Mouse (Mus musculus) kidney, postnatal 25 days (tissue): Measurements from ENCODE around the gene a.
A peak's percentile ranks its signal among the peaks of the same experiment; 100 is the strongest.
"Not testable (repeated sequence)": the region's sequence is repeated elsewhere in the genome, so short reads cannot be mapped to it uniquely, and the experiment has no call there.

Experiments used
- DNase-seq, 2 experiments: peaks; one replicate each; pipeline ENCODE4 v3.0.0; 2021; ENCODE audit warnings: mixed read lengths in 2 of 2

a gene

DNA sequence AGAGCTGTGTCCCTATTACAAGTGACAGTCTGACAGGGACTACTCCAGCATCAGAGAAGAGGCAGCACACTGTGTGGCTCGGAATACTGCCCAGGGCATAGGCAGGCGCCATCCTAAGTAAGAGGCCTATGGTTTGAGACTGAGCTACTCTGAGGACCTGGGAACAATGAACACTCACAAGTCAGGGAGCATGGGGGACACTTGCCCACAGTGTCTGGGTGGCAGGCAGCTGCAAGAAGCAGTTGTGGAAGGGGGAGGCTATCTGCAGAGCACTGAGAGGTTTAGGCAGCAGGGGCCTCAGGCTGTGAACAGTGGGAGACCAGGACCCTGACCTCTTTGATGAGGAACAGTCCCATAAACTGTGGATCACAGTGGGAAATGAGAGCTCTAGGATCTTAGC is 137.1 kb downstream of the a start:
- no peak for DNase-seq

DNA sequence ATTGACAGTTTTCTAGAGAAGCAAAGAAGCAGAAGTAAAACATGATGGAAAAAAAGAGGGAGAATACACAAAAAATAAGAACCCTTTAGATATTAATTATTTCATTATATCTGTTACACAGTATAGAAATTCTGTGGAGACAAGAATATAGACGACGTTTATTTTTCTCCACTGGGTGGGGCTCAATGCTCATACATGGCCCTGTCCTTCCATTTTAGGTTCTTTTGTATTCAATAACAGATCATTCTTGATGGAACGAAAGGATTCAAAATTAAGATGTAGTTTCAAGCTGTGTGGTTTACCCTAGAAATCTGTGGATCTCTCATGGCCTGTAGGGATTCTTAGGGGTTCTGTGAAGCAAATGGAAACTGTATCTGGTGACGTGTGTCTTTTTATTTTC is 142.7 kb downstream of the a start:
- DNase-seq, result no peak

DNA sequence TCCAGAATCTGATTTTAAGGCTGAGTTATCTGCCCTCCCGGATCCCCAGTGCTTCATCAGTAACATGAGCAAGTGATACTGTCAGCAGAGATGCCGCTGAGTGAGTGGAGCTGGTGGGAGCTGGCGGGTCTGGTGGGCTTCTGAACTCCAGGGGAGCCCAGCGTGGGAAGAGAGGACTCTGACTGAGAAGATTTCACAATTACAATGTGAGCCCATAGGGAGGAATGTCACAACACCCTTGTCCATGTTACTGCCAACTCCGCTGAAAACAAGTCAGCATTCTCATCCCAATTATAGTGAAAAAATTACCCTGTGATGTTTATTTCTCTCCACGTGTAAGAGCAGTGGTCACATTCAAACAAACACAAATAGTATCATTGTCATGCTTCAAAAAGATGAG is 144.9 kb downstream of the a start:
- no peak for DNase-seq

DNA sequence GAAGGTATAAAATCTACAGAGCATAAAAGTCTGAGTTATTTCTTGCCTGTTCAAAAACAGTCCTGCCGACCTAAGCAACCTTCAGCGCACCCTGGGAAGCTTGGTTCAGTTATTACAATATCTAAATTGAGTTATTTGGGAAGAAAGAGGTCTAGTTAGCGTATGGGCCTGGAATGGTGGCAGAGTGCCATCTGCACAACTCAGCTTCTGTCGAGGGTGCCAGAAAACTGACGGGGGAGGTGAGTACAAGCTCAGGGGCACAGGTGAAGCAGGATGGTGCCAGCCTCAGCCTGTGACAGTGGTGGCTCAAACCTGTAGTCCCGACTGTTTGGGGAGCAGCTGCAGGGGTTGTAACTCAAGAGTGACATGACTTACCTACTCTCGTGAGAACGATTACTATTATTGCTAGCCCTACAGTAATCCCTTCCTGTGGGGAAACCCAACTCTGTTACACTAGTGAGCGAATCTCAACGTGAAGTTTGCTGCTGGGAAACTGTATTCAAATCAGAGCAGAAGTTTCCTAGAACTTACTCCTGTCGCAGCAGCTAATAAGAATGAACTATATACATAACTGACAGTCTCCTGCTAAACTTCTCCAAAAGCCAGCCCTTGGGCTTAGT is 145.4 kb downstream of the a start:
- DNase-seq, result no peak

DNA sequence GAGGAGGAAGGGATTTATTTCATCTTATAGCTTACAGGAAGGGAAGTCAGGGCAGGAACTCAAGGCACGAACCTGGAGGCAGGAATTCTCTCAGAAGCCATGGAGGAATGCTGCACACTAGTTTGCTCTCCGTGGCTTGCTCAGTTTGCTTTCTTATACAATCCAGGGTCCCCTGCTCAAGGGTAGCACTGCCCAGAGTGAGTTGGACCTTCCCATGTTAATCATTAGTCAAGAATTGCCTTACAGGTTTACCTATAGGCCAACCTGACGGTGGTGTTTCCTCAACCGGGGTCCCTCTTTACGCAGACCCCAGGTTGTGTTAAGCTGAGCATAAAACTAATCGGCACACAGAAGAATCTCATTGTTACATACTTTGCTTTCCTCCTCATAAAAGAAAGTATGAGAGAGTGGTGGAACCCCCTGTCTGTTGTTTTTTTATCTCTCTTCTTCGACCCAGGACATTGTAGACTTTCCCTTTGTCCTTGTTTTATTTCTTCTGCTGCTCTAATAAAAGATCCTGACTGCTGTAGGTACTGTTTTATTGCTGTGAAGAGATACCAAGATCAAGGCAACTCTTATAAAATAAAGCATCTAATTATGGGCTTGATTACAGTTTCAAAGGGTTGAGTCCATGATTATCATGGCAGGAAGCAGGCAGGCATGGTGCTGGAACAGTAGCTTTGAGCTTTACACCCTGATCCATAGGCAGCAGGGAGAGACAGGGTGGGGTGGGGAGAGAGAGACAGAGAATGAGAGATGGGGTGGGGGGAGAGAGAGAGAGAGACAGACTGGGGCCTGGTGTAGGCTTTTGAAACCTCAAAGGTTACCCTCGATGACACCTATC is 146.6 kb downstream of the a start:
- no peak for DNase-seq

DNA sequence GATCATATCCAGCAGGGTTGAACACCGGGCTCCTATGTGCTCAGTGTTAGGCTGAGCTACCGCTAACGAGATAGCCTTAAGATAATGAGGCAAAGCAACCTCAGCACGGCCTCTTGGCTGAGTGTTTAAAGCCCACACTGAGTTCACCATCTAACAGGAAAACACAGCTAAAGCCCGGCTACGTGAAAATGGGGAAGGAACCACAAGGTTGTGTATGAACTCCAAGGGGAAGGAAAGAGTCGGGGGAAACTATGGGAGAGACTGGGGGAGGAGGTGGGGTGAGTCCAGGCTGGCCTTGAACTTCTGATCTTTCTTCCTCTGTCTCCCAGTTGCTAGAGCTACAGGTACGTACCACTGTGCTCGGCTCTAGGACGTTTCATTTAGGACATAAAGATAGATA is 150.8 kb downstream of the a start:
- no peak for DNase-seq

DNA sequence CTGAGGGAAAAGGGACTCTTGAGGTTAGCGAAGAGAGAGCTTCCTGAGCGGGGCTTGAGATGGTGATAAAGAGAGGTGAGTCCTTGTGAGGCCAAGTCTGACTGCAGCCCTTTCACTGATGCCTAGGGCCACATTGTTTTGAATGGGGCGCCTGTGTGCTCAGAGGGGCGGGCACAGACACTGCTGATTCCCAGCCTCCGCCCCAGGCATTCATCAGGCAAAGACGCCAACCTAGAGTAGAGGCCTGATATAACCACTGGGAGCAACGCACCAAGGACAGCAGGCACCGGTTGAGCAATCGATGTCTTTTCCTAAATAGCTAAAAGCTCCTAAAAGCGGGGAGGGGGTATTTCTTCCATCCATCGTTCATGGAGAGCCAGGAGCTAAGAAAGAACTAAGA is 151.3 kb downstream of the a start:
- DNase-seq, result no peak

DNA sequence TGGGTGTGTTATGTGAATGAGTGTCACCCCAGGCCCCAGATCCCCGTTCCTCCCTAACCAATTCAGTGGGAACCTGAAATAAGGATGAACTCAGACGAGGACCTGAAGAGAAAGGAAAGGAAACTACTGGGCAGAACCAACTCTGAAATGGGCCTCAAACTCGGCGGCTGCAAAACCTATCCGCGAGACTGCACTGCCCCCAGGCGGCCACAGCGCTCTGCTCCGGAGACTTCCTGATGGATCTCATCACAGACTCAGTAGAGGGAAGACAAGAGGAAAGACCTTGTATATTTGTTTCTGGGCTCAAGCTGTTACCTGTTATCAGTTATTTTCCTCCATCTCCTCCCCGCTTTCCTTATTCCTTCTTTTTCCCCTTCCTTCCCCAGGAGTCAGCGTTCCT is 151.9 kb downstream of the a start:
- peak; percentile 81 to 89 for DNase-seq

DNA sequence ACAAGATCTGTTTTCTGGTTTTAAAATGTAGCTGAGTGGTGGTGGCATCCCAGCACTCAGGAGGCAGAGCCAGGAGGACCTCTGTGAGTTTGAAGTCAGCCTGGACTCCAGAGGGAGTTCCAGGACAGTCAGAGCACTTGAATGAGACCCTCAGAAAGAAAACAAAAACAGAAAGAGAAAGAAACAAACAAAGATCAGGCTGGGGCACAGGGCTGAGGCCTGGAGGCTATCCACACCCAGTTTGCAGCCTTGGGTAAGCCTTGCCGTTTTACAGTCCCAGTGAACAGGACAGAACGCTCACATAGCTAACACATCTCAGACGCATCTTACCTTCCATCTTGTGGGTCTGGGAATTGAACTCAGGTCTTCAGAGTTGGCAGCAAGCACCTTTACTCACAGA is 155.7 kb downstream of the a start:
- DNase-seq, result no peak

DNA sequence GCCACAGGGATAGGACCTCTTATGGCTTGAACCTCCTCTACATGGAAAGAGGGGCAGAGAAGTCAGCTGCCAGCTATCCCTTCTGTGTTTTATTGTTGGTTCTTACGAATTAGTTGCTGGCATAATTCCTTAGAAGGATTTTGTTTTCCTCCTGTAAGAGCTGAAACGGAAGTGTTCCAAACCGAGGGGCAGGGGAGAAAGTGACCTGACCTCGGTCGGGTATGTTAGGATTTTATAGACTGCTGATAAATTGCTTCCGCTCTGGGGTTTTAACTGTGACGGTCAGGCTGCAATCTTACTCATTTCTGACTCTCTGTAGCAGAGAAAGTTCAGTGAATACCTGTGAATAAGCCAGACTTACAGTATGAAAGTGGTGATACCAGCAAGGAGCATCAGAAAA is 158.2 kb downstream of the a start:
- peak in 1 of 2 experiments; percentile 9 for DNase-seq

DNA sequence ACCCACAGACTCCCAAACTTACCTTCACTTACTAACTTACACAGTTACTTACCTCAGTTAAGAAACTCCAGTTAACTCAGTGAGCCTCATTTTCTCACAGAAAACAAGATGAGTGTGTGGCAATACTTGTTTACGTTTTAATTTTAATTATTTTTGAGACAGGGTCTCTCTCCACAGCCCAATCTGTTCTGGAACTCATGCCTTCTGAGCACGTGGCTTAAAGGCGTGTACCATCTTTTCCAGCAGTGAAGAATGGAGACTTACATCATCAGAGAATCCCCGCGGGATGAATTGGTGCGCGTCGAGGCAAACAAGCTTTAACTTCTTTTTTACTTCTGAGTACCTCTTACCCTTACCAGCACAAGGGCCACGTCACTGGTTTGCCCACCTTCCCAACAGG is 158.7 kb downstream of the a start:
- DNase-seq, result no peak

DNA sequence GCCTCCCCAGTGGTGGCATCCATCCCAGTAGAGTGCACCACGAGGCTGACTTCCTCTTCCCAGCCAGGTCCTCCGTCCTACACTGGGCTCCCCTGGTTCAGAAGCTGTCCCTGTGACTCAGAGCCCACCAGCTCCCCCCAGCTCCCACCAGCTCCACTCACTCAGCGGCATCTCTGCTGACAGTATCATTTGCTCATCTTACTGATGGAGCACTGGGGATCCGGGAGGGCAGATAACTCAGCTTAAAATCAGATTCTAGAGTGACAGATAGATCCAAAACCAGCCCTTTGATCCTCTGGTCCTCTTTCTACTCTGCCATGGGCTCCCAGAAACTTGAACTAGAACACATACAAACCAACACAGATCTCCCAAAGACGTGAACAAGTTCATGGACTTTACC is 159.4 kb downstream of the a start:
- DNase-seq, result peak in 1 of 2 experiments; percentile 43

DNA sequence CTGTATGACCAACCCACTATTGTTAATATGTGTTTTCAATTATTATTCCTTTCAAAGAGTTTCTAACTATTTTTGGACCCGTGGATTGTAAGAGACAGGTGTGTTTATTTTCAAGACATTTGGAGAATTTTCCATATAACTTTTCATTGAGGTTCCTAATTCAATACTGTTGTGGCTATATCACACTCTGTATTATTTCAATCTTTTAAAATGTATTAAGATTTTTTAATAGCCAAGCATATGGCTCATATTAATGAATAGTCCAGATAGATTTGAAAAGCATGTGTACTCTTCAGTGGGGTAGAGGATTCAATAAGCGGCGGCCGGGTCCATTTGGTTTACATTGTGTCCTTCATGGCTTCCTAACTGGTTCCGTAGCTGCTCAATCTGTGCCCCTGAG is 168.3 kb downstream of the a start:
- DNase-seq, result no peak

DNA sequence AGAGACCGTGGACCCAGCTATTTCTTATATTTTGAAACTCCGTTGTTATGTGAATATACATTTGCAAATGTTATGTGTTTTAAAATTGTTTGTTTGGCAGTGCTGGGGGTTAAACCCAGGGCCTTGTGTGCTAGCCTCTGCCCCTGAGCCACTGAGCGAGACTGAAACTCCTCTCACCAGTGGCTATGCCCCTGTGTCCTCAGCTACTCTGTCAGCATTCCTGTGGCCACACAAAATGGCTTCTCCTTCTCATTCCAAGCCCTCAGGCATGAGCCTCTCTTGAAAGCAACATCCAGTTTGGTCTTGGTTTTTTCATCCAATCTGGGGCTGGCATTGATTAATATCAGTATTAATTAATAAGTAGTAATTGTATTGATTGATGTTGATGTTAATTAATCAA is 168.7 kb downstream of the a start:
- DNase-seq, result no peak

DNA sequence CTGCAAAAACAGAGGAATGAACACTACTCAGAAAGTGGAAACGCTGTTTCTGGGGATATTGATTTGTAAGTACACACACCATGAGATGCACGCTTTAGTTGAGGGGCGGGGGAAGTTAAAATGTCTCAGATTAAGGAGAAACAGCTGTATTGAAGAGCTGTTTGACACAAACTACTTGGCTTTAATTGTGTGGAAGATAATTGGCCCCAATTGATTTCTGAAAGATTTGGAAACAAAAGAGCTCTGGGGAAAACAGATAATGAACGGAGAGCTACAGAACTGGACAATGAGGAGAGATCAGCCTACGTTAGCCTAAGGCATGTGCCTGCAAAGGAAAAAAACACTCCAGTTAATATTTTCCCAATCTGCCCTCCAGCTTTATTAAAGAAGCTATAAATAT is 172.0 kb downstream of the a start:
- DNase-seq, result no peak

DNA sequence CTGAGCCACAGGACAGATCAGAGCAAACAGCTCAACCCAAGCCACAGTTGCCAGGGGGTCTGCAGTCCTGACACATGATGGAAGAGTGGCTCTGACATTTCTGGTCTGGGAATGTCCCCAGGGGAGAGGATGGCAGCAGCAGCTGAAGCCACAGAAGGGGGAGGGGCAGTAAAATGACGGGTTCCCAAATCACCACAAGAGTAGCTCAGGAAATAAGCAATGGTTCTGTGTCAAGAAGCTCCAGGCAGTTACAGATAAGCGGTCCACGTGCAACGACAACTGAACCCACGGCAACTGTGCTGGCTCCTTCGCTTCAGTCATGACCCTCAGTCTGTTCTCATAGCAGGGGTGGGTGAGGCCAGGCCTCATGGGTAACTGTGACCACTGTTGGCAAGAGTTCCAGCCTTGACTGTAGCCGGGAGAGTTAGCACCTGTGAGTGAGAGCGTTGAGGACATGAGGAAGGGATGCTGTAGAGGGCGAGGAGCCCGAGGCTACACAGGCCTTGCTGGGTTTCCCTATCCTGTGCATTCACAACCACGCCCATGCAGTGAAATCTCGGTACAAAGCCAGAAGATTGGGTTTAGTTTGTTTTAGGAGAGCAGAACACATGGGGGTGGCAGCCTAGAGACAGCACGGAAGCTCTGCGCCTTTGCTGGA is 178.7 kb downstream of the a start:
- DNase-seq, result not testable (repeated sequence)

DNA sequence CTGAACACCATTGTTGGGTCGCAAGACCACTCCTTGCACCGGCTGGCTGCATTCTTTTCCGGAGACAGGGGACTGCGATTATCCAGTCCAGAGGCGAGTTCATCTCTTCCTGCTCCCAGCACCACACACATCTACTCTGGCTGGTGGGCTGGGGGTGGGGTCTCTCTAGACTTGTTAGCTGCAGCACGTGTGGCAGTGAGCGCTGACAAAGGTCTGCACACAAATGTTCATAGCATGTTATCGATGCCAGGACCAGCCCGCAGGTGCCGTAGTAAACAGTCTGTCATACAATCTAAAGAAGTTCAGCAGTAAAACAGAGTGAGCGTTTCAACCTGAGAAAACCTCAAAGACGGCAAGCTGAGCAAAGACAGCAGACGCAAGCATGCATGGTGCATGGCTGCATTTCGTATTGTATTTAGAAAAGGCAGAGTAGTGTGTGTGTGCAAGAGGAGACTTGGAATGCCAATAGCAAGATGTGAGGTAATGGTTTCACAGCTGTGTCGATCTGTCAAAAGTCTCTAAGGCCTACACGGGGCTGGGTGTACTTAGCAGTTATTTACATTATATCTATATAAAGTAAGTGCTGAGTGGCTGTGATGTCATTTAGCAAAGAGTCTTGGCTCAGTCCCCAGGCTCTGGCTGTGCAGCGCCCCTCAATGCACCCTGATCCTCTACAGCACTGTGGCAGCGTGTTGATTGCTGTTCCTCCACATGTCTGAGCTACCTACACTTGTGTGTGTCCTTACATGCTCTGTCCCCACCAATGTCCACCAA is 180.9 kb downstream of the a start:
- DNase-seq, result no peak

DNA sequence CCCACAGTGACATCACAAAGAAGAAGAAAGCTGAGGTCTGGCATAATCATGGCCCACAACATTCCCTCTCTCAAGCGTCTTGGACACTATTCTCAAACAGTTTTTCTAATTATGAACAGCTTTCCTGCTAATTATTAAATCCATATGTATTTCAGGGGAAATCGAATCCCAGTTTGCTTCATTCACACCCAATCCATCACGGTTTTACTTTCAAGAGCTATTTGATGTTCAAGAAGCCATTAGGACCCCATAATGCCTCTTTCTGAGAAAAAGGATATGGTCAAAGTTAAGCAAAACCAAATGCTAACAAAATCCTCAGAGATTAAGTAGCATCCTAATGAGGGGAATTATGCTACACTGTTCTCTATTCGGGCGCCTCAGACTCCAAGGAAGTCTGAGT is 181.8 kb downstream of the a start:
- DNase-seq, result no peak

DNA sequence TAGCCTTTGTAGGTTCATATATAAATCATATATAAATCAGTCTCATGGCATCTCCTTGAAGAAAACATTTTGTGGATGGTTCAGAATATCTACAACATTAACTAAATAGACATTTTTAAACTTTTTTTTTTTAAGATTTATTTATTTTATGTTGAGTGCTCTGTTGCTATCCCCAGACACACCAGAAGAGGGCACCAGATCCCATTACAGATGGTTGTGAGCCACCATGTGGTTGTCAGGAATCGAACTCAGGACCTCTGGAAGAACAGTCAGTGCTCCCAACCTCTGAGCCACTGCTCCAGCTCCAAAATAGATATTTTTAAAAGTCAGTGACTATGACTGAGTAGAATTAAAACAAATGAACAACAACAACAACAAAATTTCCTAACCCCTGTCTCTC is 195.4 kb downstream of the a start:
- DNase-seq, result no peak

DNA sequence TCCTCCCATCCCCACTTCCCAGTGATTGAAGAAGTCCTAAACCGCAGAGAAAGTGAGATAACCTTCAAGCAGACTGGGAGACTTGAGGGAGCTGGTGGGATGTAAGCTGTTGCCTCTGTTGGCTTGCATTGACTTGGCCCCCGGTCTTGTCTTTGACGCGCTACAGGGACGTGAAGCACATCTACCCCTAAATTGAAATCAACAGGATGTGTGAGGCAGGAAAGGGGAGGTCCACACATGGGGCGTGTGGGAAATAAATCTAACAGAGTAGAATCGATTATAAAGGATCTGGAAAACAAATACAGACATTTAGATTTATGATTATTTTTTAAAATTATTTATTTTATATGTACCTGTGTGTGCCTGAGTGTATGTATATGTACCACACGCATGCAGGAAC is 200.2 kb downstream of the a start:
- no peak for DNase-seq

DNA sequence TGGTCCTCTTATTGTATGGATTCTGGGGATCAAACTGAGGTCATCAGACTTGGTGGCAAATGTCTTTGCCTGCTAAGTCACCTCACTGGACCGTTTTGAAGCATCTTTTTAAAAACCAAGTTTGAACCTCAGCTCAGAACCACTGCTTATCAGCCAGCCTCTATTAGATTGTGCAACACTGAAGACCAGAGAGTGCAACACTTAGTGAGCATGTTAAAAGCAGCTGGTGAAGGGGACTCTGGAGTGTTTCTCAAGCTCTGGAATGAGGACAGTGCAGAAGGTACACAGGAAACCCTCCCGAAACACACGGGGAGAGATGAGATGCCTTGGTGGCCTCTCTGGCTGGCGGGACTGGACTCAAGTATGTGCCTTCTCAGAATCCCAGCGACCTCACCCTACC is 200.9 kb downstream of the a start:
- DNase-seq, result no peak

DNA sequence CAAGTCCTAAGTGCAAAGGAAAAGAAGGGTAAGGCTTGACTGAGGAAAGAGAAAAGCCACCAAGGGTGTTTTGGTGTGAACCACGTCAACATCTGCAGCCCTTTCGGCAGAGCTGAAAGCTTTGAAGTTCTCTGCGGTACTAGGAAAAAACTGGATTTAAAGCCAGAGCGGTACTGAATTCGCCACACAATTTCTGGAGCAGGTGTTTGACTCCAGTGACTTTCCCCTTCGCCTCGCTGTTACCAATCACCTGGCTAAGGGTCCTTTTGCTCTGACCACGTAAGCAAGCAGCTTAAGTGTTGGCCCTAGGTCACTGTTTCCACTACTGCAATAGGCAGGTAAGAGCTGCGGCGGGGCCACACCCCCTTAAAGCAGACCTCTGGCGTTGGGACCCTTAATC is 214.3 kb downstream of the a start:
- DNase-seq, result no peak

DNA sequence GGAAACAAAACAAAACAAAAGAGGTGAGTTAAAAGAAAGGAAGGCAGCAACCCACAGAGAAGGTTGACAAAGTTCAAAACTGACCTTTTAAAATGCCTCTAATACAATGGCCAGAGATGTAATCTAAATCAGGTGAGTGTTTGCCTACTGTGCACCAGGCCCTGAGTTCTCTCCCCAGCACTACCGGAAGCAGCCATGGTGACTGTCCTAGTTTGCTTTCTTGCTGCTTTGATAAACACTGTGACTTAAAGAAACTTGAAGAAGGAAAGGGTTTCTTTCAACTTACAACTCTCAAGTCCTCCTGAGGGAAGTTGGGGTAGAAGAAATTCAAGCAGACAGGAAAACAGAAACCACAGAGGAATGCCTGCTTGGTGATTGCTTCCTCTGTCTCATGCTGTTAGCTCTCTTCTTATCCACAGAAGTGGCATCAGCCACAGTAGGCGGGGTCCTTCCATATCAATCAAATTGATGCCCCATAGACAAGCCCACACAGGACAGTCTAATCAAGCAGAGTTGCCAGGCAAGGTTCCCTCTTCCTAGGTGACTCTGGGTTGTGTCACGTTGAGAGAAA is 220.0 kb downstream of the a start:
- no peak for DNase-seq
